Mouse (Mus musculus) thymus, postnatal 10 days (tissue): ENCODE measurements around the gene Ptpre.
"Not testable (repeated sequence)": the region's sequence is repeated elsewhere in the genome, so short reads cannot be mapped to it uniquely, and the experiment has no call there.

Source experiments
- DNase-seq, 2 experiments: peaks; one replicate each; pipeline ENCODE4 v3.0.0; 2021; ENCODE audit warnings: low spot score in 2 of 2

The Ptpre gene

DNA sequence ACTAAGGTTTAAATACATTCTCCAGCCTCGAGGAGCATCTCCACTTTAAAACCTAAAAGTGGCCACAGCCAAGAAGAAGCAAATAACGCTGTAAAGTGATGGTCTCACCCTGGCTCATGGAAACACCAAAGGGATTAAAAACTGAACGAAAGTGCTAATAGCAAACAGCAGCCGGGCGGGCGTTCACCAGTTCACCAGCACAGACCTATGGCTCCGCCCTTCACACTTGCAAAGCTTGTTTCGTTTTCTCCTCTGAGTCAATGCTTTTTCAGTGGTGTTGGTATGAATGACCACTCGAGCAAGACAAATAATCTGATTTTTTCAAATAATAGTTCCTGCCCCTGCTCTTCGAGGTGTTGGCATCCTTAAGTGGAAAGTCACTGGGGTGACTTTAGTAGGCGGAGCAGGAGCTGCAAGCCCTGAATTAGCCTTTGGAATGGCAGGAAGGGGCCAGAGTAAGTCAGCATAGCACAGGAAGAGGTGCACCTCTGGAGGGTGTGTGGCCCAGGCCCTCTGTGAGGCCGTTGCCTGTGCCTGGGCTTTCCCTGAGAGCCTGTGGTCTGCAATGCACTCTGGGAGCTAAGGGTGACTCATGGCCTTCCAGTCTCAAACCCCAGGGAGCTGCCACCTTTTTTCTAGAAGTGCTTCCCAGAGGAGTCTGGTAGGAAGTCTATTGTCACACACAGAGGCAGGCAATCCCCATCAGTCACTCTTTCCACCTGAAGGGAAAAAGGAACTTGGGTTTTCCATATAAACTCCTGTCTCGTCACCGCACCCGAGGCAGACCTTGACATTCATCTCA, 67.9 kb downstream of the Ptpre start:
- no peak for DNase-seq

GRCm38 (mm10) chr7:135605804-135606072, 68.5 kb downstream of the Ptpre start:
- DNase-seq = no peak

DNA sequence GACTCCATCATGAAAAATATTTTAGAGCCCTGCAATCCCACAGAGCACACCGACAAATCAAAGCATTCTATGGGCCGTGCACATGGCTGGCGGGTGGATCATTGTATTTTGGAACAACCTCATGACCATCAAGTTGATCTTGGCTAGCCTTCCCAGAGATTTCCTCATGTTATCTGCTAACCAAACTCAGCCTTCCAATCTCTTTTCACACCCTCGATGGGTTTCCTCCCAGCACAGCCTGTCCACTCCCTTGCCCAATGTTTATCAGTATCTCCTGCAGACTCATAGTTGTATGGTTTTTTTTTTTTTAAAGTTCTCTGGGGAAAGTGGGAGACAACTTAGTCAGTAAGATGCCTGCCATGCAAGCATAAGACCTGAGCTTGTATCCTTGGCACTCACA, 70.9 kb downstream of the Ptpre start:
- no peak for DNase-seq

- no peak for DNase-seq
Observed at GRCm38 (mm10) chr7:135609028-135609427, 71.7 kb downstream of the Ptpre start.

GRCm38 (mm10) chr7:135609655-135610054, 72.4 kb downstream of the Ptpre start:
- no peak for DNase-seq

DNA sequence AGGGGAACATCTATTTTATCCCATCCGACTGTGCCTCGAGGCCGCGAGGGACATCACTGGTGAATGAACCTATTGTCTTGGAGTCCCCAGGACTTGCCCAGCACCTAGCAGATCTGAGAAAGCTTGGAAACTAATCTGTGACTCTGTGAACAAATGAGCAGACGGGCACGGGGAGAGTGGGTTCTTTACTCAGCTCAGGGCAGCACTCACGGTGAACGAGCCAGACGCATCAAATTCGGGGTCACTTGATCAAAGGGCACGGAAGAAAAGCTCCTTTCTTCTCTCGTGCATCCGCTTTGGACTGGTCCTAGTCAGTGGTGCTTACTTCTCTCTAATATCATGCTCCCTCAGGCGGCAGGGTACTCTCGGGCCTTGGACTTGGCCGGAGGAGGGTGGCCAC, 75.0 kb downstream of the Ptpre start:
- DNase-seq = no peak

DNA sequence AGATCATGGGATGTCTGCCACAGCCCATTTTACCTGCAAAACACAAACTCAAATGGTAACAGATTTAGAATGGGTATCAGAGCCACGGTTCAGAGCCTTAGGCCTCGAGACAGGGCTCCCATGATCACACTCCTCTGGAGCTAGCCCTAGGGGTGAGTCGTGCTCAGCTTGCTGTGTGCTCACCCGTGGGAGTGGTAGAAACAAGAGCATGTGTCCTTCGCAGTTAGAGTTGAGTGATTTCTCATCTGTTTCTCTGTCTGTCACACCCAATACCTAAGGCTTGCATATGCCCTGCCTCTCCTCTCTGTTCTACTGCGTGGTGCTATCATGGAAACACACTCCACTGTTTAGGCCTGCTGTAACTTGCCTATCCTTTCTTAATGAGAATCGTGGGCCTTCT, 75.5 kb downstream of the Ptpre start:
- DNase-seq = no peak

DNA sequence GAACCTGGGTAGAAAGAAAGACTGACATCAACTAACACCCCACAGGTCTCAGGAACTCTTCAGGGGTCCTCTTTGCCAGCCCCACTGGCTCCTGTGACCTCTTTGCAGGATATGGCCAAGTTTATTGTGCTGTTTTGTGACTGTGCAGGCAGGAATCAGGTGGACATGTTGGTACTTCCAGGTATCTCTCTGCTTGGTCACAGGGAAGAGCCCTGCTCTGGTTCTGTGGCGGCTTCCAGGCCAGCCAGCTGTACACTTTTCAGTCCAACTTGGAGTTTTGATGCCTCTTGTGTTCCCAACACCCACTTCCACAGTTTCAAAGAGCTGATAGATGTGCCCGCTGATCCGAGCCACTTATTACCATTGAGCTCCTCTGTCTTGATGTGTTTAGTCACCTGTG, 76.1 kb downstream of the Ptpre start:
- no peak for DNase-seq

GRCm38 (mm10) chr7:135614892-135615291, 77.6 kb downstream of the Ptpre start:
- no peak for DNase-seq

DNA sequence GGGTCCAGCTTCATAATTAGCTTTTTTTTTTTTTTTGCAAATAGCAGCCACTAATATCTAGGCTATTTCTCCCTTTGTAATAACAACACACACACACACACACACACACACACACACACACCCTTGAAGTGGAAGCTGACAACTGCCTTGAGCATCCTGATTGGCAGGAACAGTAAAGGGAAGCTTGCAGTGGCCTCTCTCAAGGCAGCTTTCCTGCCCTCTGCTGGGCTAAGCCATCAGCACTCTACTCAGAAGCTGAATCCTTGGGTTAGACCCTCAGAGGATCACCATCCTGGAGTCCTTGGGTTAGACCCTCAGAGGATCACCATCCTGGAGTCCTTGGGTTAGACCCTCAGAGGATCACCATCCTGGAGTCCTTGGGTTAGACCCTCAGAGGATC, 79.2 kb downstream of the Ptpre start:
- DNase-seq = not testable (repeated sequence)

GRCm38 (mm10) chr7:135617776-135618175, 80.5 kb downstream of the Ptpre start:
- DNase-seq = no peak

DNA sequence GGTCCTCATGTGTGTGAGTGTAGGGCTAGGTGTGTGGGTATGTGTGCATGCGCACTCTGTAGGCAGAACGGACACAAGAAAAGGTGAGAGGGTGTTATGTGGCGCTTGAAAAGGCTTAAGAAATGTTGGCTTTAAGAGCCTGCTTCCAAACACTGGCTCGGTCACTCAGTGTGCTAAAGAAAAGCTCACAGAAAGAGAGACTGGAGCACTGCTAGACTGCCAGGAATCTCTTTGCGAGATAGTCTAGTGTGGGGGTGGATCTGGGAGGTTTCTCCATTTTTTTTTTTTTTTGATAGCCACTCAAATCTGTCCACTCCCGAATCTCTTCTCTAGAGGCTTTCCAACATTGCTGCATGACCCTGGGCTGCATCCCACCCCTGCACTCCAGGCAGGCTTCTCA, 84.4 kb downstream of the Ptpre start:
- no peak for DNase-seq

GRCm38 (mm10) chr7:135622241-135622640, 85.0 kb downstream of the Ptpre start:
- no peak for DNase-seq

- no peak for DNase-seq
Observed at GRCm38 (mm10) chr7:135624854-135625253, 87.6 kb downstream of the Ptpre start.

DNA sequence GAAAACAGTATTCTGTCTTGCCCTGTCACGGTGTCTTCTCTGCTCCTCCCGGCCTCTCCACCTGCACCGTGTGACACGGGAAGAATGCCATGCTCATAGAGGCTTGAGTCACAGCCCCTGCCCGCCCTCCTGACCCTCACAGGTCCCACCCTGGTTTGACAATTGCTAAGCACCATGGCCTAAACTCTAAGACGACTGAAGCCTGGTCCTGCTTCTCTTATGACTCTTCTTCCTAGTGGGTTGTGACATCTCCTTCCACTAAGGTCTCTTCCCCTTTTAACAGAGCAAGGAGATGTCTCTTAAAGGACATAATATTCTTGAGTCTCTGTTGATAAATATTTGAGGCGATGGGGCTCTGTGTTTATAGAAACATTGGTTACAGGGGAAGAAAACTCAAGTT, 91.1 kb downstream of the Ptpre start:
- DNase-seq = no peak

- no peak for DNase-seq
Observed at GRCm38 (mm10) chr7:135629019-135629418, 91.7 kb downstream of the Ptpre start.

DNA sequence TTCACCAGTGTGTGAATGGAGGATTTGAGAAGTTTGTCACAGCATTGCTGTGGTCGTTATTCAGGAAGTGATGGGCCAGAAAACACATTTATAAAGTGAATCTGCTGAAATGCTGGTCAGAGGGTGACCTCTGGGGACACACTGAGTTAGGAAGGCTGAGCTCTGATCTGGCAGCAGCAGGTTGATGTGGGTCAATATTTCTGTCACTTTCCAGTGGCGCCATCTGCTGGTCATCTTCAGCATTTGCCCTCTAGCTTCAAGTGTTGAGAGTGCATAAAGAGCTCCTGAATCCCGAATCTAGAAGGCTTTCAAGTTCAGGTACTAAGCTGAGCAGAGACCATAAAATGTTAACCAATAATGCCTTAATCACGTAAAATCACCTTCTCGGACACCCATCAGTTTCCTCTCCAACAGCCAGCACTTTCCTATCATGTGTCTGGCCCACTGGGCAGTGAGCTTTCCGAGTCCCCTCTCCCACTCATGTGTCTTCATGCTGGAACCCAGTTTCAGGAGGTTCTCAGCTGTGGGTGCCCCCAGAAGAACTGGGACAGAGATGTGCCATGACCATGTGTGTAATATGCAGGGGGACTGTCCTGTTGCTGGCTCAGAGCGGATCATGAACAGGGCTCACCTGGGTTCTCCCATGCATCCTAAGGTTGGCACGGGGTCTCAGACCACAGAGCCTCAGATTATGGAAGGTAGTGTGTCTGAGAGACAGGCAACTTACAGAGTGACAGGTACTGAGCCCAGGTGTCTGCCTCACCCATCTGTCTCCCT, 94.7 kb downstream of the Ptpre start:
- DNase-seq = peak; percentile 31 to 76

- DNase-seq = no peak
Observed at GRCm38 (mm10) chr7:135632716-135633258, 95.5 kb downstream of the Ptpre start.

- no peak for DNase-seq
Observed at GRCm38 (mm10) chr7:135634851-135635624, 97.8 kb downstream of the Ptpre start.

GRCm38 (mm10) chr7:135637406-135637980, 100.2 kb downstream of the Ptpre start:
- DNase-seq = peak; percentile 66 to 67

DNA sequence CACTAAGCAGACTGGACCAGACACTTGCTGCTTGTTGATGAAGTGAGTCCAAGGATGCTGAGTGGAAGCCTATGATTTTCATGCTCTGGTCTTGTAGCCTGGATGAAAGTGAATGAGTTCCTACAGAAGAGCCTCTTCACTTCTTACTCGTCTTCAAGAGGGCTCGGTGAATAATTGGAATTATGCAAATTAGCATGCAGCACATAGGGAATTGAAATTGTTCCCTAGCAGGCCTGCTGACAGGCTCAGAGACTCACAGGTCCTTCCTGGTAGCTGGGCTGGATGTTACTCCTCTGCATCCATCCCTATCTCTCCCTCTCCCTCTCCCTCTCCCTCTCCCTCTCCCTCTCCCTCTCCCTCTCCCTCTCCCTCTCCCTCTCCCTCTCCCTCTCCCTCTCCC, 102.1 kb downstream of the Ptpre start:
- no peak for DNase-seq
